Mouse (Mus musculus): Measurements from ENCODE around the gene Hdgfl3.

GRCm38 (mm10) chr7:81851706-81852105 is 82.6 kb downstream of the Hdgfl3 start:
- no peak for TF ChIP-seq CTCF (conservative IDR thresholded peaks at IDR 0.05; ENCODE audit: low read length)
- TF ChIP-seq NANOG (IDR thresholded peaks at IDR 0.05; ENCODE audit: borderline replicate concordance, low read length) = no peak
- no peak for TF ChIP-seq POU5F1 (IDR thresholded peaks at IDR 0.05; ENCODE audit: borderline replicate concordance, low read length)
